26 mouse cellular contexts compared by ENCODE assay signal in the genomic region with DNA sequence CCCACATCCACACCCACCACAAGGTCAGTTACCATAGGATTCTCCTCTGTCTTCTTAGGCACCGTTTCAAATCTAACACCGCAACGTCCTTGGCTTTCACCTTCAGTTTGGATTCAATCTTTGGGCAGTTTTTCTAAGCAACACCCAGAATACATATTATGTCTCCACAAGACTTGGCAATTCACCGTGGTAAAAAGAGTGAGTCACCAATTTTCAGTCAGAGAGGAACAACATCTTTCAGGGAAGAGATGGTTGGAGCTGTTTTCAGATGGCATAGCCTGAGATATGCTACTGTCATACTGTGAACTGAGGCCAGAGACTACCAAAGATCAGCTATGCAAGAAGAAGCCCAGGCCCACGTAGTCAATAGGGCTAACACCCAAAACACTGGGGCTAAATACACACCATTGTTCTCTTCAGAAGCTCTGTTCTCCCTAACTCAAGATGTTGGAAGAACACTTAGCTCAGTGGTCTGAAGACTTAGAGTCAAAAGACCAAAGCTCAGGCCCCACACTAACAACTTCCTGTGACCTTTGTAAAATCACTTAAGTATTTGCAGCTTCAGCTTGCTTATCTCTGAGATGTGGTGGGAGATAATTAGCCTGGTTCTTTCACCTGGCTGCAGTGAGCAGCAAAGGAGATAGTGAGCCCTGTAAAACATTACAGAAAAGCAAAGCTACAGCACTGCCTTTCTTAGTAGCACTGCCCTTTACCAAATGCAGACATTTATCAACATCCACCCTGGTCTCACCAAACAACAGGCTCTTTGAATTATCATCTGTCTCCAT. TPM values are rescaled to one million over a fixed set of nuclear protein-coding genes. Genes with fewer than 3 reads are reported as not detected.
DNase-seq lines count a peak whose midpoint lies in the region; ATAC-seq and TF ChIP-seq lines count a peak whose summit lies in the region.
"Had no signal": no experiment of that assay in that cellular context is flagged by ENCODE, and none has a peak within 500 bp of the region (broad histone marks: within the 10 kb centered on the region; RNA-seq: fewer than 3 reads in every experiment).

No protein-coding gene starts in this region.

- 83% methylated on average over 5 of the region's 5 CpGs for WGBS in forebrain, embryonic 12.5 days

- TF ChIP-seq POLR2A in embryonic fibroblast, embryonic 13.5 days (IDR thresholded peaks at IDR 0.05; ENCODE audit: low read depth, low read length) = no peak

- no peak overlapping the region for H3K9ac ChIP-seq in forebrain, embryonic 12.5 days
- H3K9ac ChIP-seq: embryonic facial prominence, embryonic 13.5 days; kidney, embryonic 15.5 days; midbrain, embryonic 13.5 days had no signal

- 0 out of 2 replicates have a peak, but pooled peaks cover 2% of the 10 kb centered on the region for H3K4me1 ChIP-seq in embryonic fibroblast, embryonic 13.5 days (ENCODE audit: control insufficient read depth, insufficient read depth, low read length)
- no peaks in the 10 kb centered on the region for H3K4me1 ChIP-seq in forebrain, embryonic 12.5 days
- H3K4me1 ChIP-seq: embryonic facial prominence, embryonic 13.5 days; midbrain, embryonic 13.5 days had no signal

- H3K36me3 ChIP-seq in forebrain, embryonic 12.5 days (replicated peaks) = no peaks in the 10 kb centered on the region
- H3K36me3 ChIP-seq: embryonic facial prominence, embryonic 13.5 days; kidney, embryonic 15.5 days; midbrain, embryonic 13.5 days had no signal

- no peak overlapping the region for H3K4me2 ChIP-seq in forebrain, embryonic 12.5 days
- H3K4me2 ChIP-seq: embryonic facial prominence, embryonic 13.5 days; kidney, embryonic 15.5 days; midbrain, embryonic 13.5 days had no signal

- intact Hi-C loops in gastrocnemius, adult 2 months (cut with DNase I) = loop anchor here (2.0 kb wide), 1 partner anchor 39 kb away; a partner anchor contains a TSS

- no peaks in the 10 kb centered on the region for H3K27me3 ChIP-seq in forebrain, embryonic 12.5 days
- H3K27me3 ChIP-seq: embryonic facial prominence, embryonic 13.5 days; kidney, embryonic 15.5 days; midbrain, embryonic 13.5 days had no signal

- DNase-seq in gastrocnemius, adult 2 months = no peak
- no peak for DNase-seq in gastrocnemius, adult 18-20 months (ENCODE audit: low spot score)
- peak; percentile 5 for DNase-seq in right cerebral cortex, adult 18-20 months
- no peak for DNase-seq in right cerebral cortex, postnatal 25 days
- DNase-seq in yolk sac, embryonic 10.5 days (ENCODE audit: low spot score) = peak; percentile 64
- DNase-seq in kidney, postnatal 14 days = no peak
- DNase-seq: adrenal gland, postnatal 25 days; cerebellum, adult 9-10 months; heart, postnatal 4 days; layer of hippocampus, postnatal 36 days; lung, adult 2 months; spleen, adult 18-20 months; thymus, adult 2 months had no signal

- no peak for ATAC-seq in forebrain, embryonic 12.5 days (ENCODE audit: low FRiP score)
- ATAC-seq: hindbrain, postnatal 0 days; midbrain, embryonic 13.5 days had no signal

- H3K27ac ChIP-seq in gastrocnemius, adult 2 months = peak overlapping the region; percentile 90
- peak overlapping the region; percentile 40; the same call in 1 of the 2 replicates for H3K27ac ChIP-seq in embryonic fibroblast, embryonic 13.5 days (ENCODE audit: insufficient read depth, low read length)
- no peak overlapping the region for H3K27ac ChIP-seq in forebrain, embryonic 12.5 days
- H3K27ac ChIP-seq: embryonic facial prominence, embryonic 13.5 days; hindbrain, postnatal 0 days; kidney, embryonic 15.5 days; macrophage; midbrain, embryonic 13.5 days had no signal

- TF ChIP-seq CTCF in gastrocnemius, adult 2 months (IDR thresholded peaks at IDR 0.05) = no peak
- no peak for TF ChIP-seq CTCF in embryonic fibroblast, embryonic 13.5 days (IDR thresholded peaks at IDR 0.05; ENCODE audit: borderline replicate concordance, insufficient read depth, low read length)

- H3K4me3 ChIP-seq in gastrocnemius, adult 2 months = no peak overlapping the region
- H3K4me3 ChIP-seq in embryonic fibroblast, embryonic 13.5 days (ENCODE audit: insufficient read depth, low read length) = no peak overlapping the region
- no peak overlapping the region for H3K4me3 ChIP-seq in forebrain, embryonic 12.5 days (replicated peaks)
- H3K4me3 ChIP-seq: embryonic facial prominence, embryonic 13.5 days; kidney, embryonic 15.5 days; midbrain, embryonic 13.5 days; myocyte had no signal

- H3K9me3 ChIP-seq in forebrain, embryonic 12.5 days = no peaks in the 10 kb centered on the region
- H3K9me3 ChIP-seq: embryonic facial prominence, embryonic 13.5 days; kidney, embryonic 15.5 days; midbrain, embryonic 13.5 days had no signal

RNA-seq across cellular contexts. Expression of a gene that starts 37.1 kb away (rescaled TPM):
- 100 to 1,000 TPM; 120 to 128 TPM for total RNA-seq in gastrocnemius, adult 2 months (2021)
- total RNA-seq in gastrocnemius, adult 18-20 months (2021) = 100 to 1,000 TPM in 1 of 2 experiments, 10 to 100 TPM in 1; 98.9 to 131 TPM
- 0.09 and 0.37 TPM in 2 replicates for polyA plus RNA-seq in embryonic fibroblast, embryonic 13.5 days (2011; ENCODE audit: insufficient read length, low read depth, missing spikeins)
- 0.03 and 0.08 TPM in 2 replicates for polyA plus RNA-seq in forebrain, embryonic 12.5 days (2016; fragmentation: Nextera tagmentation; extraction: Ambion mirVana)
- polyA plus RNA-seq: forebrain, embryonic 11.5 days; liver, adult 2 months; macrophage had no signal

RNA-seq across cellular contexts. Expression of a gene that starts 39.4 kb away (rescaled TPM):
- 1 to 10 TPM; 1.3 to 1.8 TPM for total RNA-seq in gastrocnemius, adult 2 months (2021)
- 1 to 10 TPM; 1.3 TPM for total RNA-seq in gastrocnemius, adult 18-20 months (2021)
- polyA plus RNA-seq in embryonic fibroblast, embryonic 13.5 days (2011; ENCODE audit: insufficient read length, low read depth, missing spikeins) = not detected in 2 replicates
- polyA plus RNA-seq in forebrain, embryonic 12.5 days (2016; fragmentation: Nextera tagmentation; extraction: Ambion mirVana) = not detected in 2 replicates
- total RNA-seq: adrenal gland, postnatal 25 days; hindbrain, postnatal 0 days; layer of hippocampus, adult 18-20 months; liver, adult 2 months; neutrophil, adult 5-6 weeks had no signal
- polyA plus RNA-seq: embryonic facial prominence, embryonic 13.5 days; forebrain, embryonic 11.5 days; kidney, embryonic 15.5 days; liver, adult 2 months; macrophage; midbrain, embryonic 13.5 days; stomach, embryonic 14.5 days; thymus, adult 2 months had no signal

RNA-seq across cellular contexts. Expression of a gene that starts 46.4 kb away (rescaled TPM):
- 1 to 10 TPM in 1 of 2 experiments, under 1 TPM in 1; 0.84 to 2.0 TPM for total RNA-seq in gastrocnemius, adult 2 months (2021)
- 1 to 10 TPM; 1.7 to 3.7 TPM for total RNA-seq in gastrocnemius, adult 18-20 months (2021)
- 15.4 and 15.6 TPM in 2 replicates for polyA plus RNA-seq in embryonic fibroblast, embryonic 13.5 days (2011; ENCODE audit: insufficient read length, low read depth, missing spikeins)
- 3.8 and 5.5 TPM in 2 replicates for polyA plus RNA-seq in forebrain, embryonic 12.5 days (2016; fragmentation: Nextera tagmentation; extraction: Ambion mirVana)

Comparison
In these comparisons a context has a peak if more than half of its experiments do, and no peak if none do; other contexts are left out.
1. DNase-seq: peak in right cerebral cortex, adult 18-20 months (single experiment) and yolk sac, embryonic 10.5 days (single experiment); none in gastrocnemius, adult 2 months (single experiment), gastrocnemius, adult 18-20 months (single experiment), right cerebral cortex, postnatal 25 days (single experiment) and kidney, postnatal 14 days (single experiment).